8 mouse cellular contexts compared by ENCODE assay signal in genomic region chr11:101657886-101658750, GRCm38 (mm10). TPM values are rescaled to one million over a fixed set of nuclear protein-coding genes. Genes with fewer than 3 reads are reported as not detected.
DNase-seq lines count a peak whose midpoint lies in the region; ATAC-seq and TF ChIP-seq lines count a peak whose summit lies in the region.
"Not testable (repeated sequence)": the region's sequence is repeated elsewhere in the genome, so short reads cannot be mapped to it uniquely, and the experiment has no call there.

No protein-coding gene starts in this region.

- peak overlapping the region; percentile 66 for H3K4me3 ChIP-seq in gastrocnemius, adult 2 months
- H3K4me3 ChIP-seq in hindbrain, postnatal 0 days (ENCODE audit: low read length), result peak overlapping the region; percentile 25; the same call in 1 of the 2 replicates
- peak overlapping the region; percentile 81 for H3K4me3 ChIP-seq in megakaryocyte, embryonic 14.5 days (replicated peaks)

- H3K9ac ChIP-seq in hindbrain, postnatal 0 days (replicated peaks; ENCODE audit: low read length), result peak overlapping the region; percentile 67

- H3K27me3 ChIP-seq in hindbrain, postnatal 0 days (ENCODE audit: insufficient read depth, low read length), result not testable (repeated sequence)
- peaks cover 11% of the 10 kb centered on the region for H3K27me3 ChIP-seq in megakaryocyte, embryonic 14.5 days (replicated peaks)

- under 1% methylated on average over 37 of the region's 40 CpGs for WGBS in hindbrain, postnatal 0 days

- H3K4me2 ChIP-seq in hindbrain, postnatal 0 days (ENCODE audit: low read depth, low read length), result peak overlapping the region; percentile 39

- peak; percentile 86 for ATAC-seq in common myeloid progenitor, adult 5-6 weeks (replicated peaks; ENCODE audit: low read depth, poor library complexity, severe bottlenecking)
- ATAC-seq in hindbrain, postnatal 0 days, result peak; percentile 94

- H3K36me3 ChIP-seq in hindbrain, postnatal 0 days (ENCODE audit: insufficient read depth, low read length); megakaryocyte, embryonic 14.5 days (replicated peaks; ENCODE audit: low read length): not testable (repeated sequence)

- not testable (repeated sequence) for TF ChIP-seq CTCF in gastrocnemius, adult 2 months (IDR thresholded peaks at IDR 0.05); hindbrain, postnatal 0 days (IDR thresholded peaks at IDR 0.05; ENCODE audit: low read depth)

- peak overlapping the region; percentile 97 for H3K27ac ChIP-seq in gastrocnemius, adult 2 months
- H3K27ac ChIP-seq in hindbrain, postnatal 0 days, result peak overlapping the region; percentile 97

- not testable (repeated sequence) for H3K4me1 ChIP-seq in hindbrain, postnatal 0 days (ENCODE audit: insufficient read depth, low read length)
- peaks cover 31% of the 10 kb centered on the region for H3K4me1 ChIP-seq in megakaryocyte, embryonic 14.5 days

- not testable (repeated sequence) for H3K9me3 ChIP-seq in hindbrain, postnatal 0 days (ENCODE audit: low read length); megakaryocyte, embryonic 14.5 days

- intact Hi-C loops in gastrocnemius, adult 2 months (cut with DNase I), result not testable (repeated sequence)

- DNase-seq in ZHBTc4 (ENCODE audit: low read depth, low spot score), result peak; percentile 97
- DNase-seq in gastrocnemius, adult 2 months, result peak; percentile 89
- DNase-seq in hindbrain, postnatal 0 days (ENCODE audit: low spot score), result peak; percentile 91
- DNase-seq in left cerebral cortex, adult 8-10 months (ENCODE audit: low spot score in 2 of 2), result peak; percentile 75 to 83
- DNase-seq in right cerebral cortex, postnatal 10 days (ENCODE audit: low spot score in 2 of 2), result peak; percentile 85 to 88
- DNase-seq in urinary bladder, postnatal 36 days (ENCODE audit: low spot score in 2 of 2), result peak; percentile 74 to 79

RNA-seq across cellular contexts. Expression of gene Arl4d, which starts 7.2 kb away (rescaled TPM):
- total RNA-seq in common myeloid progenitor, adult 5-6 weeks (2017), result 0.53 and 1.5 TPM in 2 replicates
- 10 to 100 TPM in 1 of 2 experiments, 1 to 10 TPM in 1; 6.7 to 13.1 TPM for total RNA-seq in gastrocnemius, adult 2 months (2021)
- total RNA-seq in hindbrain, postnatal 0 days (2014; rRNA removed), result 5.7 and 6.5 TPM in 2 replicates
- 6.2 TPM in 2 replicates for polyA plus RNA-seq in hindbrain, postnatal 0 days (2015; fragmentation: Nextera tagmentation; extraction: Ambion mirVana)
- total RNA-seq in left cerebral cortex, adult 8-10 months (2022), result 10 to 100 TPM; 25.0 to 36.9 (median 30.7) TPM
- 1.2 TPM in 1 of 2 replicates, not detected in the other for polyA plus RNA-seq in megakaryocyte, embryonic 14.5 days (2012; ENCODE audit: insufficient read depth, low replicate concordance)

RNA-seq across cellular contexts. Expression of gene Rdm1, which starts 31.1 kb away (rescaled TPM):
- 11.0 and 14.9 TPM in 2 replicates for total RNA-seq in common myeloid progenitor, adult 5-6 weeks (2017)
- total RNA-seq in gastrocnemius, adult 2 months (2021), result 10 to 100 TPM; 24.2 to 27.4 TPM
- total RNA-seq in hindbrain, postnatal 0 days (2014; rRNA removed), result 12.4 and 15.2 TPM in 2 replicates
- 13.8 and 15.9 TPM in 2 replicates for polyA plus RNA-seq in hindbrain, postnatal 0 days (2015; fragmentation: Nextera tagmentation; extraction: Ambion mirVana)
- total RNA-seq in left cerebral cortex, adult 8-10 months (2022), result 10 to 100 TPM in 2 of 4 experiments, 1 to 10 TPM in 2; 7.8 to 11.5 (median 9.5) TPM
- polyA plus RNA-seq in megakaryocyte, embryonic 14.5 days (2012; ENCODE audit: insufficient read depth, low replicate concordance), result 3.8 TPM in 1 of 2 replicates, not detected in the other

RNA-seq across cellular contexts. Expression of gene Gm11634, which starts 59.1 kb away (rescaled TPM):
- not detected in 2 replicates for total RNA-seq in common myeloid progenitor, adult 5-6 weeks (2017)
- total RNA-seq in gastrocnemius, adult 2 months (2021), result not detected
- total RNA-seq in hindbrain, postnatal 0 days (2014; rRNA removed), result not detected in 2 replicates
- not detected in 2 replicates for polyA plus RNA-seq in hindbrain, postnatal 0 days (2015; fragmentation: Nextera tagmentation; extraction: Ambion mirVana)
- not detected for total RNA-seq in left cerebral cortex, adult 8-10 months (2022)
- polyA plus RNA-seq in megakaryocyte, embryonic 14.5 days (2012; ENCODE audit: insufficient read depth, low replicate concordance), result not detected in 2 replicates

Comparison
In these comparisons a context has a peak if more than half of its experiments do, and no peak if none do; other contexts are left out.
1. Peak in every context shown above with its lines: DNase-seq, ATAC-seq, H3K4me3 ChIP-seq and H3K27ac ChIP-seq.
2. H3K4me3 ChIP-seq: peak in every context shown above with its lines; median percentile 81 in megakaryocyte, embryonic 14.5 days; 66 in gastrocnemius, adult 2 months; 25 in hindbrain, postnatal 0 days.